Mouse (Mus musculus) MEL (cell line): ENCODE results near the gene Mroh2a.

Experiments
- CTCF ChIP-seq, 3 experiments: IDR thresholded peaks in 2 of 3; conservative IDR thresholded peaks in 1 of 3; 2 replicates each; pipeline ENCODE4 v1.5.1; 2011 to 2012; ENCODE audit warnings: low read length in 3 of 3, low read depth in 2 of 3, mild to moderate bottlenecking in 2 of 3, improper control_type of control experiment in 1 of 3, inconsistent platforms in 1 of 3, mixed read lengths in 1 of 3, moderate library complexity in 1 of 3; ENCODE audit not compliant: control insufficient read depth in 1 of 3, insufficient read depth in 1 of 3, poor library complexity in 1 of 3, severe bottlenecking in 1 of 3
- HCFC1 ChIP-seq: IDR thresholded peaks from 2 replicates; pipeline ENCODE4 v1.6.1; 2012; ENCODE audit warnings: low read depth, mild to moderate bottlenecking, inconsistent platforms, low read length, improper control_type of control experiment, moderate library complexity
- MAFK ChIP-seq: IDR thresholded peaks from 2 replicates; pipeline ENCODE4 v1.6.1; 2011; ENCODE audit warnings: low read depth, mild to moderate bottlenecking, low read length, improper control_type of control experiment, borderline replicate concordance
- MAZ ChIP-seq: IDR thresholded peaks from 2 replicates; pipeline ENCODE4 v1.6.1; 2012; ENCODE audit warnings: low read depth, mild to moderate bottlenecking, inconsistent platforms, low read length, improper control_type of control experiment
- NRF1 ChIP-seq: IDR thresholded peaks from 2 replicates; pipeline ENCODE4 v1.6.1; 2014; ENCODE audit warnings: low read depth, mild to moderate bottlenecking, inconsistent platforms, low read length, improper control_type of control experiment, moderate library complexity; ENCODE audit not compliant: poor library complexity, insufficient read depth, severe bottlenecking
- SMC3 ChIP-seq: IDR thresholded peaks from 2 replicates; pipeline ENCODE4 v1.6.1; 2011; ENCODE audit warnings: low read depth, low read length, improper control_type of control experiment
- TAL1 ChIP-seq: IDR thresholded peaks from 2 replicates; pipeline ENCODE4 v1.6.1; 2012; ENCODE audit warnings: mild to moderate bottlenecking, inconsistent platforms, low read length, moderate library complexity, mixed read lengths
- TCF12 ChIP-seq: IDR thresholded peaks from 2 replicates; pipeline ENCODE4 v1.6.1; 2014; ENCODE audit warnings: low read depth, mild to moderate bottlenecking, inconsistent platforms, low read length, improper control_type of control experiment, moderate library complexity
- UBTF ChIP-seq: IDR thresholded peaks from 2 replicates; pipeline ENCODE4 v1.6.1; 2012; ENCODE audit warnings: low read depth, mild to moderate bottlenecking, inconsistent platforms, low read length, improper control_type of control experiment, moderate library complexity, borderline replicate concordance; ENCODE audit not compliant: insufficient read depth
- USF1 ChIP-seq: IDR thresholded peaks from 2 replicates; pipeline ENCODE4 v1.6.1; 2014; ENCODE audit warnings: low read depth, mild to moderate bottlenecking, inconsistent platforms, low read length, improper control_type of control experiment, moderate library complexity
- ZC3H11A ChIP-seq: IDR thresholded peaks from 2 replicates; pipeline ENCODE4 v1.6.1; 2012; ENCODE audit warnings: low read depth, mild to moderate bottlenecking, inconsistent platforms, low read length, improper control_type of control experiment
- ZMIZ1 ChIP-seq: IDR thresholded peaks from 2 replicates; pipeline ENCODE4 v1.6.1; 2012; ENCODE audit warnings: low read depth, mild to moderate bottlenecking, inconsistent platforms, low read length, improper control_type of control experiment, moderate library complexity

DNA sequence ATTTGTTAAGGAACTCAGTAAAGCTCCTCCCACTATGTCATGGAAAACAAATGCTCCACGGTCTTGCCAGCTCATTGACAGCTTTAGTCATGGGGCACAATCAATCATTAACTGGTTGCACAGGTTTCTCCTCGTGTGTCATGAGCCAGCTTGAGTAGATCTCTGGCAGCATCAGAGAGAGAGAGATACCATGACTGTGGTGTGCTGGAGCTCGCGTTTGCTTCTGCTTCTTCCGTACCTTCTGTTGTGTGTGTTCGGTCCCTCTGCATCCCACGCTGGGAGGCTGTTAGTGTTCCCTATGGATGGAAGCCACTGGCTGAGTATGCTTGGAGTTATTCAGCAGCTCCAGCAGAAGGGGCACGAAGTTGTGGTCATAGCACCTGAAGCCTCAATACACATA lies 15.0 kb upstream of the Mroh2a start, which contains the start of gene Ugt1a1:
- TF ChIP-seq USF1 (no peak), HCFC1 (no peak), TCF12 (no peak), CTCF (IDR thresholded peaks at IDR 0.05 in 2 of 3, conservative IDR thresholded peaks at IDR 0.05 in 1 of 3; ENCODE audit: control insufficient read depth in 1 of 3, insufficient read depth in 1 of 3, low read depth in 2 of 3, low read length in 3 of 3, poor library complexity in 1 of 3, severe bottlenecking in 1 of 3) (no peak), ZC3H11A (no peak), SMC3 (no peak), MAZ (no peak), UBTF (no peak), NRF1 (no peak), TAL1 (no peak), ZMIZ1 (no peak), MAFK (no peak)
